Mouse (Mus musculus) limb, embryonic 11.5 days (tissue): ENCODE measurements around the gene Wsb2. TPM values are rescaled to one million over a fixed set of nuclear protein-coding genes. Genes with fewer than 3 reads are reported as not detected.

Source experiments
- polyA plus RNA-seq: library from polyadenylated mRNA; unstranded; fragments of >200 nt; fragmentation: Nextera tagmentation; extraction: Ambion mirVana; gene quantifications from 2 replicates; pipeline ENCODE4 v1.2.1, GENCODE M21; 2014

Gene Wsb2
- polyA plus RNA-seq, 1 experiment from 2014 or later: 43.0 TPM

Other genes starting within 250 kb of the Wsb2 start
- gene Suds3, start 241.2 kb upstream of the Wsb2 start, polyA plus RNA-seq: 50.2 and 54.0 TPM in 2 replicates
- 6.0 and 6.1 TPM in 2 replicates for gene Taok3, start 237.2 kb upstream of the Wsb2 start, polyA plus RNA-seq
- gene Pebp1, start 69.7 kb upstream of the Wsb2 start, polyA plus RNA-seq: 838 and 884 TPM in 2 replicates
- 2.1 and 2.7 TPM in 2 replicates for gene Vsig10, start 38.2 kb upstream of the Wsb2 start, polyA plus RNA-seq
- gene Rfc5, start 31.7 kb downstream of the Wsb2 start, polyA plus RNA-seq: 121 and 123 TPM in 2 replicates
- gene Ksr2, start 56.7 kb downstream of the Wsb2 start, polyA plus RNA-seq: 0.06 and 0.11 TPM in 2 replicates